Mouse (Mus musculus) liver, embryonic 13.5 days (tissue): ENCODE measurements around the gene Atp6v1f. TPM values are rescaled to one million over a fixed set of nuclear protein-coding genes. Genes with fewer than 3 reads are reported as not detected.
A peak's percentile ranks its signal among the peaks of the same experiment; 100 is the strongest.

Source experiments
- ATAC-seq: fragments of 200-750 bp; cut with Nextera tagmentation; 2 replicates; pipeline ENCODE4 v1.8.0; 2017; ENCODE audit warnings: low read depth, mild to moderate bottlenecking, moderate number of reproducible peaks, moderate library complexity
- DNase-seq: peaks from one replicate; pipeline ENCODE4 v3.0.0; 2022
- H3K27ac ChIP-seq: fragments of 300-500 bp; sonication (generic); 2 replicates; pipeline ENCODE4 v1.5.1; 2015; ENCODE audit warnings: moderate library complexity, mild to moderate bottlenecking, inconsistent platforms
- H3K27me3 ChIP-seq: fragments of 300-500 bp; sonication (generic); 2 replicates; pipeline ENCODE4 v1.6.1; 2015; ENCODE audit warnings: mild to moderate bottlenecking, inconsistent platforms
- H3K36me3 ChIP-seq: fragments of 300-500 bp; sonication (generic); 2 replicates; pipeline ENCODE4 v1.6.1; 2015; ENCODE audit warnings: mild to moderate bottlenecking, inconsistent platforms
- H3K4me1 ChIP-seq: fragments of 300-500 bp; sonication (generic); replicated peaks from 2 replicates; pipeline ENCODE4 v1.6.1; 2015; ENCODE audit warnings: inconsistent platforms
- H3K4me2 ChIP-seq: fragments of 300-500 bp; sonication (generic); 2 replicates; pipeline ENCODE4 v1.6.1; 2015; ENCODE audit warnings: inconsistent platforms, mild to moderate bottlenecking, moderate library complexity
- H3K4me3 ChIP-seq: fragments of 300-500 bp; sonication (generic); replicated peaks from 2 replicates; pipeline ENCODE4 v1.5.1; 2015; ENCODE audit warnings: mild to moderate bottlenecking, inconsistent platforms
- H3K9ac ChIP-seq: fragments of 300-500 bp; sonication (generic); 2 replicates; pipeline ENCODE4 v1.6.1; 2015; ENCODE audit warnings: mild to moderate bottlenecking, inconsistent platforms
- H3K9me3 ChIP-seq: fragments of 300-500 bp; sonication (generic); replicated peaks from 2 replicates; pipeline ENCODE4 v1.6.1; 2016; ENCODE audit warnings: inconsistent platforms
- WGBS: fragments of 180-500 bp; shearing (Covaris S2); methylation state at CpG from one replicate; pipeline ENCODE4 v1.1.7; 2015; ENCODE audit not compliant: insufficient replicate concordance; 5-methylcytosine and 5-hydroxymethylcytosine counted together
- polyA plus RNA-seq: library from polyadenylated mRNA; unstranded; fragments of >200 nt; fragmentation: Nextera tagmentation; extraction: Ambion mirVana; gene quantifications from 2 replicates; pipeline ENCODE4 v1.2.1, GENCODE M21; 2015

The Atp6v1f gene
- polyA plus RNA-seq, 1 experiment from 2014 or later, result 152 TPM

- Histone ChIP-seq H3K27ac (no peak overlapping the region), H3K36me3 (no peaks in the 10 kb centered on the region), H3K27me3 (peaks cover 86% of the 10 kb centered on the region), H3K9ac (no peak overlapping the region; the same call in 1 of the 2 replicates), H3K9me3 (no peaks in the 10 kb centered on the region), H3K4me2 (peak overlapping the region; percentile 58), H3K4me1 (peaks cover 24% of the 10 kb centered on the region), H3K4me3 (peak overlapping the region; percentile 44)
- ATAC-seq, result no peak
- 5% methylated on average over 27 of the region's 27 CpGs for WGBS
- no peak for DNase-seq
Measured at GRCm38 (mm10) chr6:29433804-29434795, 33.4 kb upstream of the Atp6v1f start.

DNA sequence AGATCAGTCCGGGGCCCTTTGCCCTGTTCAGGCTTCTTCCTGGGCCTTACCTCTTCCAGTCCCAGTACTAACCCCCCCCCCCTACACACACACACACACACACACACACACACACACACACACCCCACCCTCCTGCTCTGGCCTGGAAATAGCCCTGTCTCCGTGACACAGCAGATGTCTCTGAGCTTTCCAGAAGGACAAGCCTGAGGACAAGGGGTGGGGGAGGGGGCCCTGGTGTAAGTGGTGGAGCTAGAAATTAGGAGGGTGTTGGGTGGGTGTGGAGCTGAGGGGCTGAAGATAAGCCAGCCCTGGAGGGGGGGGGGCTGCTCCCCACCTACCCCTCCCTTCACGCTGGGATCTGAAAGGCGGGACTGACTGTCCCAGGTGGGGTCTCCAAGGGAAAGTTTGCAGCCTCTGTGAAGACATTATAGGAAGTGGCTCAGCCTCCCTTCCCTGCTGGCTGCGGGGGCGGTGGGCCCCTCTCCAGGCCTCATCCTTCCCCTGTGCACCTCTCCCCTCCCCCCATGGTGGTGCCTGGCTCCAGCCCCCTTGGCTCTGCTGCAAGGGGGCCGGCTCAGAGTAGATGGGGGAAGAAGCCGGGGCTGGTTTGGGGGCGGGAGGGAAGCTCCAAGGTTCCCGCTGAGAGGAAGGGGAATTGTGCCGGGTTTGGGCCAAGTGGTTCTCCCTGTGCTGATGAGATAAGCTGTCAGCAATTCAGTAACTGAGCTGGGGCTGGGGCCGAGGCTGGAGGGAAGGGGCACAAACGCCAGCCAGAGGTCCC is 32.4 kb upstream of the Atp6v1f start:
- Histone ChIP-seq H3K36me3 (no peaks in the 10 kb centered on the region), H3K27ac (0 out of 2 replicates have a peak overlapping the region, but pooled peaks have one; percentile 29), H3K4me2 (peak overlapping the region; percentile 58), H3K4me1 (peaks cover 24% of the 10 kb centered on the region), H3K27me3 (peaks cover 84% of the 10 kb centered on the region), H3K9me3 (no peaks in the 10 kb centered on the region), H3K4me3 (peak overlapping the region; percentile 44), H3K9ac (no peak overlapping the region)
- 6% methylated on average over 13 of the region's 13 CpGs for WGBS
- DNase-seq (no peak), ATAC-seq (peak; percentile 52; the same call in 1 of the 2 replicates)

DNA sequence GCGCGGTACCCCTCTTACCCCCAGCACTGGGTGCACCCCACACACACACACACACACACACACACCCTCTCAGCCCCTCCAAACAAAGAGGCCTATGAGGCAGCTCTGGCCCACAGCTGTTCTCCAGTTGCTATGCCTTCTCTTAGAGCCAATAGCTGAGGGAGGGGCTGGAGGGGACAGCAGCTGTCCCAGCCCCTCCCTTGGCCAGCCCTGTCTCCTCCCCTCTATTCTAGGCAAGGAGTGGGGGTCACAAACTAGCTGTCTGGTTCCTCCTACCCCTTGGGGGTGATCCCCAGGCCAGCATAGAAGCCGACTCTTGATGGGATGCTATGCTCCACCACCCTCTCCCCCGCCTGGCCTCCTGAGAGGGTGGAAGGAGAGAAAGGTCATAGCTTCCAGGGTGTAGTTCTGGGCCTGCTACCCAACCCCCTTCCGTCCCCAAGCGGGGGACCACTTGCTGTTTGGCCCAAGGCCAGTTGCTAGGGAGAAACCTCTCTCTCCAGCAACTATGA is 31.5 kb upstream of the Atp6v1f start:
- Histone ChIP-seq H3K27ac (0 out of 2 replicates have a peak overlapping the region, but pooled peaks have one; percentile 29), H3K9ac (no peak overlapping the region), H3K9me3 (no peaks in the 10 kb centered on the region), H3K36me3 (no peaks in the 10 kb centered on the region), H3K4me1 (peaks cover 24% of the 10 kb centered on the region), H3K4me2 (peak overlapping the region; percentile 29; the same call in 1 of the 2 replicates), H3K27me3 (peaks cover 75% of the 10 kb centered on the region), H3K4me3 (no peak overlapping the region)
- no peak for DNase-seq
- no peak for ATAC-seq
- WGBS, result 33% methylated on average over 6 of the region's 6 CpGs

- Histone ChIP-seq H3K27me3 (peaks cover 70% of the 10 kb centered on the region), H3K4me1 (peaks cover 24% of the 10 kb centered on the region), H3K9ac (no peak overlapping the region), H3K9me3 (no peaks in the 10 kb centered on the region), H3K36me3 (no peaks in the 10 kb centered on the region), H3K4me2 (0 out of 2 replicates have a peak overlapping the region, but pooled peaks have one; percentile 27), H3K4me3 (no peak overlapping the region), H3K27ac (no peak overlapping the region; the same call in 1 of the 2 replicates)
- no peak for DNase-seq
- WGBS, result 13% methylated on average over 11 of the region's 11 CpGs
- no peak for ATAC-seq
Measured at GRCm38 (mm10) chr6:29436461-29436934, 31.0 kb upstream of the Atp6v1f start.

GRCm38 (mm10) chr6:29439251-29439650 is 28.3 kb upstream of the Atp6v1f start:
- no peaks in the 10 kb centered on the region for H3K36me3 ChIP-seq
- no peak for DNase-seq
- no peak for ATAC-seq
- 59% methylated on average over 4 of the region's 4 CpGs for WGBS
- H3K4me3 ChIP-seq, result no peak overlapping the region
- H3K9me3 ChIP-seq, result no peaks in the 10 kb centered on the region
- H3K4me1 ChIP-seq, result peaks cover 11% of the 10 kb centered on the region; the same call in 1 of the 2 replicates
- no peak overlapping the region for H3K4me2 ChIP-seq
- peaks cover 43% of the 10 kb centered on the region for H3K27me3 ChIP-seq
- no peak overlapping the region for H3K9ac ChIP-seq
- no peak overlapping the region for H3K27ac ChIP-seq

- ATAC-seq (no peak), DNase-seq (no peak)
- Histone ChIP-seq H3K27me3 (peaks cover 38% of the 10 kb centered on the region), H3K27ac (no peak overlapping the region), H3K4me3 (no peak overlapping the region), H3K9me3 (no peaks in the 10 kb centered on the region), H3K4me2 (no peak overlapping the region), H3K9ac (no peak overlapping the region), H3K36me3 (no peaks in the 10 kb centered on the region), H3K4me1 (peaks cover 11% of the 10 kb centered on the region; the same call in 1 of the 2 replicates)
- WGBS, result 71% methylated on average over 6 of the region's 6 CpGs
Measured at GRCm38 (mm10) chr6:29439789-29440188, 27.7 kb upstream of the Atp6v1f start.

GRCm38 (mm10) chr6:29444773-29445172 is 22.7 kb upstream of the Atp6v1f start:
- ATAC-seq (no peak), DNase-seq (no peak)
- no peaks in the 10 kb centered on the region for H3K4me1 ChIP-seq
- H3K27ac ChIP-seq, result no peak overlapping the region
- no peak overlapping the region for H3K4me3 ChIP-seq
- WGBS, result 48% methylated on average over 11 of the region's 11 CpGs
- H3K4me2 ChIP-seq, result no peak overlapping the region
- H3K9ac ChIP-seq, result no peak overlapping the region
- 0 out of 2 replicates have a peak, but pooled peaks cover 2% of the 10 kb centered on the region for H3K27me3 ChIP-seq
- H3K36me3 ChIP-seq, result no peaks in the 10 kb centered on the region
- H3K9me3 ChIP-seq, result no peaks in the 10 kb centered on the region

DNA sequence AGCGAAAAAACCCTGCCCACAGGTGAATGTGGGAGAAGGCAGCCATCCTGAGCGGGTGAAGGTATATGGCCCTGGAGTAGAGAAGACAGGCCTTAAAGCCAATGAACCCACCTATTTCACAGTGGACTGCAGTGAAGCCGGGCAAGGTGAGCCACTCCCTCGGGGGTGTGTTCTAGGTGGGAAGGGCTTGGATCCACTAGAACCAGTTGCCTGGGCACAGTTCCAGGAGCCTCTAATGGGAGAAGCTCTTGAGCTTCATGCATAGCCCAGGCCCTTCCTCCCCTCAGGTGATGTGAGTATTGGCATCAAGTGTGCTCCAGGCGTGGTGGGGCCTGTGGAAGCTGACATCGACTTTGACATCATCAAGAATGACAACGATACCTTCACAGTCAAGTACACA is 22.2 kb upstream of the Atp6v1f start:
- Histone ChIP-seq H3K27me3 (no peaks in the 10 kb centered on the region), H3K27ac (no peak overlapping the region), H3K4me1 (no peaks in the 10 kb centered on the region), H3K36me3 (no peaks in the 10 kb centered on the region), H3K9me3 (no peaks in the 10 kb centered on the region), H3K4me2 (no peak overlapping the region), H3K4me3 (no peak overlapping the region), H3K9ac (no peak overlapping the region)
- WGBS, result 72% methylated on average over 7 of the region's 7 CpGs
- no peak for ATAC-seq
- no peak for DNase-seq

GRCm38 (mm10) chr6:29449858-29450257 is 17.7 kb upstream of the Atp6v1f start:
- no peak overlapping the region for H3K4me2 ChIP-seq
- H3K27me3 ChIP-seq, result 0 out of 2 replicates have a peak, but pooled peaks cover 3% of the 10 kb centered on the region
- ATAC-seq (no peak), DNase-seq (no peak)
- H3K36me3 ChIP-seq, result no peaks in the 10 kb centered on the region
- H3K4me1 ChIP-seq, result no peaks in the 10 kb centered on the region
- H3K9me3 ChIP-seq, result no peaks in the 10 kb centered on the region
- H3K27ac ChIP-seq, result no peak overlapping the region
- 22% methylated on average over 4 of the region's 4 CpGs for WGBS
- H3K4me3 ChIP-seq, result no peak overlapping the region
- H3K9ac ChIP-seq, result no peak overlapping the region

DNA sequence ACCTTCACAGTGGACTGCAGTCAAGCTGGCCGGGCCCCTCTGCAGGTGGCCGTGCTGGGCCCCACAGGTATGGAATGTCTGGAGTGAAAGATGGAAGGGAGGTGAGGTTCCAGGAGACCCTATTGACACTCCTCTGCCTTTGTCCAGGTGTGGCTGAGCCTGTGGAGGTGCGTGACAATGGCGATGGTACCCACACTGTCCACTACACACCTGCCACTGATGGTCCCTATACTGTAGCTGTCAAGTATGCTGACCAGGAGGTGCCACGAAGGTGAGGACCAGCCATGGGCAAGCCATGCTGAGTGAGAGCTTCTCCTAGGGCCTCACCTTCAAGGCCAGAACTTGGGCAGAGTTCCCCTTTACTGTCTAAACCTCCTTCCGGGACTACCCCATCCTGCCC is 16.9 kb upstream of the Atp6v1f start:
- H3K4me2 ChIP-seq, result no peak overlapping the region
- no peaks in the 10 kb centered on the region for H3K9me3 ChIP-seq
- H3K9ac ChIP-seq, result no peak overlapping the region
- H3K27me3 ChIP-seq, result 0 out of 2 replicates have a peak, but pooled peaks cover 3% of the 10 kb centered on the region
- DNase-seq (no peak), ATAC-seq (no peak)
- no peaks in the 10 kb centered on the region for H3K36me3 ChIP-seq
- WGBS, result 78% methylated on average over 6 of the region's 6 CpGs
- H3K4me3 ChIP-seq, result no peak overlapping the region
- no peak overlapping the region for H3K27ac ChIP-seq
- H3K4me1 ChIP-seq, result no peaks in the 10 kb centered on the region

GRCm38 (mm10) chr6:29461502-29461901 is 6.0 kb upstream of the Atp6v1f start:
- no peak overlapping the region for H3K9ac ChIP-seq
- DNase-seq, result no peak
- H3K4me1 ChIP-seq, result no peaks in the 10 kb centered on the region
- H3K36me3 ChIP-seq, result no peaks in the 10 kb centered on the region
- ATAC-seq, result no peak
- no peaks in the 10 kb centered on the region for H3K27me3 ChIP-seq
- no peak overlapping the region for H3K4me3 ChIP-seq
- H3K27ac ChIP-seq, result no peak overlapping the region
- WGBS, result 51% methylated on average over 7 of the region's 7 CpGs
- no peak overlapping the region for H3K4me2 ChIP-seq
- no peaks in the 10 kb centered on the region for H3K9me3 ChIP-seq
